Mouse (Mus musculus) lung, embryonic 14.5 days (tissue): ENCODE data around the gene Chd5. TPM values are rescaled to one million over a fixed set of nuclear protein-coding genes. Genes with fewer than 3 reads are reported as not detected.
A peak's percentile ranks its signal among the peaks of the same experiment; 100 is the strongest.

Source experiments
- ATAC-seq: fragments of 200-750 bp; cut with Nextera tagmentation; 2 replicates; pipeline ENCODE4 v1.8.0; 2017; ENCODE audit warnings: mild to moderate bottlenecking, moderate TSS enrichment, moderate library complexity; ENCODE audit not compliant: insufficient read depth
- DNase-seq: peaks from one replicate; pipeline ENCODE4 v3.0.0-alpha.2; 2015
- H3K27ac ChIP-seq: fragments of 300-500 bp; sonication (generic); 2 replicates; pipeline ENCODE4 v1.5.1; 2014; ENCODE audit warnings: low read depth, mild to moderate bottlenecking, moderate library complexity
- H3K27me3 ChIP-seq: fragments of 300-500 bp; sonication (generic); 2 replicates; pipeline ENCODE4 v1.6.1; 2014; ENCODE audit warnings: low read length, control low read depth; ENCODE audit not compliant: insufficient read depth
- H3K36me3 ChIP-seq: fragments of 300-500 bp; sonication (generic); 2 replicates; pipeline ENCODE4 v1.6.1; 2014; ENCODE audit warnings: control low read depth; ENCODE audit not compliant: insufficient read depth
- H3K4me1 ChIP-seq: fragments of 300-500 bp; sonication (generic); 2 replicates; pipeline ENCODE4 v1.6.1; 2014; ENCODE audit warnings: antibody characterized with exemption, control low read depth; ENCODE audit not compliant: insufficient read depth
- H3K4me2 ChIP-seq: fragments of 300-500 bp; sonication (generic); 2 replicates; pipeline ENCODE4 v1.6.1; 2014; ENCODE audit warnings: mild to moderate bottlenecking
- H3K4me3 ChIP-seq: fragments of 300-500 bp; sonication (generic); 2 replicates; pipeline ENCODE4 v1.5.1; 2014; ENCODE audit warnings: low read depth, low read length
- H3K9ac ChIP-seq: fragments of 300-500 bp; sonication (generic); 2 replicates; pipeline ENCODE4 v1.6.1; 2014
- H3K9me3 ChIP-seq: fragments of 300-500 bp; sonication (generic); 2 replicates; pipeline ENCODE4 v1.6.1; 2016; ENCODE audit warnings: low read depth, low read length, control low read depth
- CTCF ChIP-seq: IDR thresholded peaks from 2 replicates; pipeline ENCODE4 v1.5.1; 2016; ENCODE audit warnings: antibody characterized with exemption, low read depth
- WGBS: fragments of 180-500 bp; shearing (Covaris S2); extraction: QIAGEN DNeasy Blood & Tissue Kit; methylation state at CpG from one replicate; pipeline ENCODE4 v1.1.7; 2014; 5-methylcytosine and 5-hydroxymethylcytosine counted together
- polyA plus RNA-seq: library from polyadenylated mRNA; unstranded; fragments of >200 nt; fragmentation: Nextera tagmentation; extraction: Ambion mirVana; gene quantifications from 2 replicates; pipeline ENCODE4 v1.2.1, GENCODE M21; 2014

The Chd5 gene
- polyA plus RNA-seq, 1 experiment from 2014 or later = 0.07 TPM

GRCm38 (mm10) chr4:152317631-152318033 is 20.8 kb upstream of the Chd5 start:
- DNase-seq (no peak), ATAC-seq (no peak)
- H3K36me3 ChIP-seq = no peaks in the 10 kb centered on the region
- H3K4me3 ChIP-seq = no peak overlapping the region
- TF ChIP-seq CTCF = no peak
- peaks cover 56% of the 10 kb centered on the region for H3K27me3 ChIP-seq
- no peak overlapping the region for H3K9ac ChIP-seq
- no peaks in the 10 kb centered on the region for H3K4me1 ChIP-seq
- H3K4me2 ChIP-seq = peak overlapping the region; percentile 43; the same call in 1 of the 2 replicates
- whole genome bisulfite sequencing = 60% methylated on average over 6 of the region's 6 CpGs
- no peak overlapping the region for H3K27ac ChIP-seq
- H3K9me3 ChIP-seq = no peaks in the 10 kb centered on the region

- Histone ChIP-seq H3K27me3 (peaks cover 46% of the 10 kb centered on the region), H3K4me2 (peak within 1 kb of the TSS; percentile 43), H3K9me3 (no peaks in the 10 kb centered on the region), H3K36me3 (no peaks in the 10 kb centered on the region), H3K27ac (peak within 1 kb of the TSS; percentile 26; the same call in 1 of the 2 replicates), H3K9ac (peak within 1 kb of the TSS; percentile 33; the same call in 1 of the 2 replicates), H3K4me1 (no peaks in the 10 kb centered on the region), H3K4me3 (peak within 1 kb of the TSS; percentile 20)
- peak; percentile 59 for TF ChIP-seq CTCF
- 4% methylated on average over 26 of the region's 26 CpGs for WGBS
- peak; percentile 68 for DNase-seq
- peak; percentile 26; the same call in 1 of the 2 replicates for ATAC-seq
These were observed 19.8 kb upstream of the Chd5 start, which contains the start of gene Rnf207 for GRCm38 (mm10) chr4:152318517-152319234. Gene Rnf207 (minus strand): TSS chr4:152318993.

- Histone ChIP-seq H3K36me3 (no peaks in the 10 kb centered on the region), H3K9me3 (no peaks in the 10 kb centered on the region), H3K27me3 (peaks cover 18% of the 10 kb centered on the region), H3K4me3 (no peak overlapping the region), H3K4me2 (no peak overlapping the region), H3K27ac (no peak overlapping the region), H3K4me1 (peaks cover 2% of the 10 kb centered on the region; the same call in 1 of the 2 replicates), H3K9ac (no peak overlapping the region)
- DNase-seq (no peak), ATAC-seq (no peak)
- no peak for TF ChIP-seq CTCF
- 44% methylated on average over 5 of the region's 5 CpGs for WGBS
These were observed 17.0 kb upstream of the Chd5 start for GRCm38 (mm10) chr4:152321464-152321863.

- no peaks in the 10 kb centered on the region for H3K9me3 ChIP-seq
- ATAC-seq (peak; percentile 39), DNase-seq (no peak)
- 46% methylated on average over 16 of the region's 16 CpGs for WGBS
- peak overlapping the region; percentile 97 for H3K4me3 ChIP-seq
- no peak for TF ChIP-seq CTCF
- no peak overlapping the region for H3K27ac ChIP-seq
- H3K4me1 ChIP-seq = peaks cover 8% of the 10 kb centered on the region
- no peak overlapping the region for H3K9ac ChIP-seq
- H3K27me3 ChIP-seq = no peaks in the 10 kb centered on the region
- peak overlapping the region; percentile 54 for H3K4me2 ChIP-seq
- H3K36me3 ChIP-seq = peaks cover 28% of the 10 kb centered on the region
These were observed 13.5 kb upstream of the Chd5 start for GRCm38 (mm10) chr4:152324641-152325562.

- Histone ChIP-seq H3K27me3 (no peaks in the 10 kb centered on the region), H3K27ac (peak within 1 kb of the TSS; percentile 73), H3K4me1 (peaks cover 8% of the 10 kb centered on the region), H3K9ac (peak within 1 kb of the TSS; percentile 97), H3K4me2 (peak within 1 kb of the TSS; percentile 95), H3K36me3 (peaks cover 37% of the 10 kb centered on the region), H3K4me3 (peak within 1 kb of the TSS; percentile 97), H3K9me3 (no peaks in the 10 kb centered on the region)
- DNase-seq = peak; percentile 98
- under 1% methylated on average over 70 of the region's 70 CpGs for WGBS
- TF ChIP-seq CTCF = peak; percentile 57
- peak; percentile 96 for ATAC-seq
These were observed 12.7 kb upstream of the Chd5 start, which contains the start of gene Rpl22 for GRCm38 (mm10) chr4:152325574-152326411. Gene Rpl22 (plus strand): TSS chr4:152325742.

GRCm38 (mm10) chr4:152326543-152326942 is 11.9 kb upstream of the Chd5 start:
- Histone ChIP-seq H3K4me2 (peak overlapping the region; percentile 95), H3K27me3 (no peaks in the 10 kb centered on the region), H3K4me1 (peaks cover 8% of the 10 kb centered on the region), H3K9ac (peak overlapping the region; percentile 97), H3K36me3 (peaks cover 44% of the 10 kb centered on the region), H3K4me3 (peak overlapping the region; percentile 97), H3K27ac (no peak overlapping the region), H3K9me3 (no peaks in the 10 kb centered on the region)
- ATAC-seq = no peak
- under 1% methylated on average over 11 of the region's 11 CpGs for WGBS
- DNase-seq = no peak
- TF ChIP-seq CTCF = no peak
